Comparison of ENCODE assay signal across 29 mouse cellular contexts in genomic region chr7:142373039-142373438, GRCm38 (mm10). TPM values are rescaled to one million over a fixed set of nuclear protein-coding genes. Genes with fewer than 3 reads are reported as not detected.
A peak's percentile ranks its signal among the peaks of the same experiment; 100 is the strongest.
DNase-seq lines count a peak whose midpoint lies in the region; ATAC-seq and TF ChIP-seq lines count a peak whose summit lies in the region.
"Had no signal": no experiment of that assay in that cellular context is flagged by ENCODE, and none has a peak within 500 bp of the region (broad histone marks: within the 10 kb centered on the region; RNA-seq: fewer than 3 reads in every experiment).

No protein-coding gene starts in this region.

- H3K79me2 ChIP-seq in liver, adult 2 months (ENCODE audit: control insufficient read depth, insufficient read depth, low read length): no peaks in the 10 kb centered on the region

- H3K27me3 ChIP-seq in kidney, embryonic 15.5 days: peaks cover 41% of the 10 kb centered on the region
- H3K27me3 ChIP-seq in liver, adult 2 months (ENCODE audit: control insufficient read depth, insufficient read depth, low read length): 0 out of 2 replicates have a peak, but pooled peaks cover 4% of the 10 kb centered on the region
- peaks cover 40% of the 10 kb centered on the region for H3K27me3 ChIP-seq in liver, embryonic 11.5 days (replicated peaks; ENCODE audit: control insufficient read depth, insufficient read depth, low read length)

- no peak for ATAC-seq in kidney, embryonic 15.5 days (replicated peaks; ENCODE audit: low FRiP score)
- ATAC-seq in liver, embryonic 11.5 days (replicated peaks; ENCODE audit: low FRiP score): no peak
- ATAC-seq: activated CD4-positive, CD25-positive, alpha-beta regulatory T cell, adult 4 months; forebrain, embryonic 15.5 days; intestine, postnatal 0 days had no signal

- no peak overlapping the region for H3K4me3 ChIP-seq in kidney, embryonic 15.5 days (replicated peaks)
- H3K4me3 ChIP-seq in liver, adult 2 months (ENCODE audit: insufficient read depth, low read depth, low read length): peak overlapping the region; percentile 12; the same call in 1 of the 2 replicates
- no peak overlapping the region for H3K4me3 ChIP-seq in liver, embryonic 11.5 days (ENCODE audit: low read depth, low read length)

- no peak for TF ChIP-seq CTCF in liver, adult 2 months (IDR thresholded peaks at IDR 0.05; ENCODE audit: low read depth, low read length)

- WGBS in kidney, embryonic 15.5 days: 77% methylated on average over 5 of the region's 5 CpGs
- WGBS in liver, adult 2 months: 54% methylated on average over 5 of the region's 5 CpGs
- 74% methylated on average over 5 of the region's 5 CpGs for WGBS in liver, embryonic 11.5 days

- H3K4me1 ChIP-seq in kidney, embryonic 15.5 days: peaks cover 31% of the 10 kb centered on the region
- no peaks in the 10 kb centered on the region; the same call in 1 of the 2 replicates for H3K4me1 ChIP-seq in liver, adult 2 months (ENCODE audit: control insufficient read depth, insufficient read depth, low read length)
- peaks cover 21% of the 10 kb centered on the region for H3K4me1 ChIP-seq in liver, embryonic 11.5 days (replicated peaks; ENCODE audit: control insufficient read depth, insufficient read depth, low read length)

- H3K9me3 ChIP-seq in kidney, embryonic 15.5 days (replicated peaks): no peaks in the 10 kb centered on the region
- no peaks in the 10 kb centered on the region for H3K9me3 ChIP-seq in liver, embryonic 11.5 days (ENCODE audit: control insufficient read depth, low read length)
- H3K9me3 ChIP-seq: forebrain, embryonic 10.5 days; forebrain, embryonic 15.5 days; limb, embryonic 13.5 days; midbrain, embryonic 13.5 days; neural tube, embryonic 13.5 days had no signal

- H3K9ac ChIP-seq in kidney, embryonic 15.5 days: no peak overlapping the region
- peak overlapping the region; percentile 28; the same call in 1 of the 2 replicates for H3K9ac ChIP-seq in liver, adult 2 months (ENCODE audit: low read depth, low read length)
- no peak overlapping the region for H3K9ac ChIP-seq in liver, embryonic 11.5 days (ENCODE audit: low read depth, low read length)
- H3K9ac ChIP-seq: forebrain, embryonic 15.5 days; limb, embryonic 13.5 days had no signal

- peak; percentile 19 to 55 for DNase-seq in adrenal gland, adult (ENCODE audit: inconsistent age in 2 of 2, low spot score in 1 of 2)
- no peak for DNase-seq in adrenal gland, postnatal 10 days
- peak; percentile 82 for DNase-seq in heart, adult 11 months
- DNase-seq in heart, postnatal 36 days: no peak
- no peak for DNase-seq in kidney, postnatal 25 days
- DNase-seq in liver, adult 2 months (ENCODE audit: extremely low read depth, low read depth, low spot score): no peak
- no peak for DNase-seq in liver, embryonic 11.5 days (ENCODE audit: low spot score)
- DNase-seq: adrenal gland, adult 8-10 months; right cerebral cortex, postnatal 4 days; thymus, adult 18-20 months; thymus, postnatal 25 days had no signal

- TF ChIP-seq POLR2A in liver, adult 2 months (IDR thresholded peaks at IDR 0.05; ENCODE audit: extremely low read depth, insufficient read depth, low read length): no peak

- no peak overlapping the region for H3K27ac ChIP-seq in kidney, embryonic 15.5 days
- H3K27ac ChIP-seq in liver, adult 2 months (replicated peaks; ENCODE audit: insufficient read depth, low read depth, low read length): peak overlapping the region; percentile 16; the same call in 1 of the 2 replicates
- no peak overlapping the region for H3K27ac ChIP-seq in liver, embryonic 11.5 days (ENCODE audit: low read depth, low read length)
- H3K27ac ChIP-seq: forebrain, embryonic 15.5 days; hindbrain, embryonic 14.5 days; limb, embryonic 13.5 days; macrophage; midbrain, embryonic 13.5 days; neural tube, embryonic 13.5 days; stomach, postnatal 0 days had no signal

- H3K4me2 ChIP-seq in kidney, embryonic 15.5 days: 0 out of 2 replicates have a peak overlapping the region, but pooled peaks have one; percentile 91
- no peak overlapping the region for H3K4me2 ChIP-seq in liver, embryonic 11.5 days

- H3K36me3 ChIP-seq in kidney, embryonic 15.5 days: peaks cover 27% of the 10 kb centered on the region
- peaks cover 12% of the 10 kb centered on the region for H3K36me3 ChIP-seq in liver, adult 2 months (ENCODE audit: control insufficient read depth, insufficient read depth, low read length)
- H3K36me3 ChIP-seq in liver, embryonic 11.5 days (ENCODE audit: control insufficient read depth, insufficient read depth, low read length): peaks cover 14% of the 10 kb centered on the region

- intact Hi-C loops in heart, postnatal 36 days (cut with DNase I): no loop called here

RNA-seq across cellular contexts. Expression of gene Ifitm10, which starts 0.5 kb away (rescaled TPM):
- 1 to 10 TPM; 3.5 to 3.6 TPM for total RNA-seq in adrenal gland, postnatal 10 days (2021)
- 1 to 10 TPM; 1.8 to 2.0 TPM for total RNA-seq in heart, postnatal 36 days (2021)
- polyA plus RNA-seq in kidney, embryonic 15.5 days (2015; fragmentation: Nextera tagmentation; extraction: Ambion mirVana): 1.8 and 2.3 TPM in 2 replicates
- total RNA-seq in liver, adult 2 months (2014; rRNA removed): 0.54 and 0.65 TPM in 2 replicates
- 0.71 and 1.00 TPM in 2 replicates for polyA plus RNA-seq in liver, adult 2 months (2012; rRNA removed)
- 1.8 and 2.4 TPM in 2 replicates for polyA plus RNA-seq in liver, embryonic 11.5 days (2014; fragmentation: Nextera tagmentation; extraction: Ambion mirVana)
- total RNA-seq: CH12.LX; hematopoietic stem cell, adult 5-6 weeks; megakaryocyte-erythroid progenitor cell, adult 5-6 weeks had no signal
- polyA plus RNA-seq: macrophage had no signal

RNA-seq across cellular contexts. Expression of gene Gm49369, which starts 9.4 kb away (rescaled TPM):
- total RNA-seq in adrenal gland, postnatal 10 days (2021): 1 to 10 TPM in 1 of 2 experiments, under 1 TPM in 1; 0.73 to 3.7 TPM
- total RNA-seq in heart, postnatal 36 days (2021): 1 to 10 TPM in 1 of 2 experiments, under 1 TPM in 1; 0.72 to 8.2 TPM
- polyA plus RNA-seq in kidney, embryonic 15.5 days (2015; fragmentation: Nextera tagmentation; extraction: Ambion mirVana): 1.2 and 2.5 TPM in 2 replicates
- 126 and 130 TPM in 2 replicates for total RNA-seq in liver, adult 2 months (2014; rRNA removed)
- polyA plus RNA-seq in liver, adult 2 months (2012; rRNA removed): 0.38 TPM in 1 of 2 replicates, not detected in the other
- polyA plus RNA-seq in liver, embryonic 11.5 days (2014; fragmentation: Nextera tagmentation; extraction: Ambion mirVana): not detected in 2 replicates
- total RNA-seq: megakaryocyte-erythroid progenitor cell, adult 5-6 weeks had no signal
- polyA plus RNA-seq: activated CD4-positive, CD25-positive, alpha-beta regulatory T cell, adult 4 months; C2C12; forebrain, embryonic 10.5 days; heart, embryonic 16.5 days; hindbrain, embryonic 14.5 days; intestine, postnatal 0 days; kidney, embryonic 14.5 days; limb, embryonic 13.5 days; midbrain, embryonic 13.5 days; spleen, adult 2 months had no signal

RNA-seq across cellular contexts. Expression of gene Ctsd, which starts 14.8 kb away (rescaled TPM):
- total RNA-seq in adrenal gland, postnatal 10 days (2021): 100 to 1,000 TPM; 603 to 610 TPM
- 100 to 1,000 TPM; 830 to 843 TPM for total RNA-seq in heart, postnatal 36 days (2021)
- 294 and 312 TPM in 2 replicates for polyA plus RNA-seq in kidney, embryonic 15.5 days (2015; fragmentation: Nextera tagmentation; extraction: Ambion mirVana)
- total RNA-seq in liver, adult 2 months (2014; rRNA removed): 215 and 244 TPM in 2 replicates
- 355 and 444 TPM in 2 replicates for polyA plus RNA-seq in liver, adult 2 months (2012; rRNA removed)
- polyA plus RNA-seq in liver, embryonic 11.5 days (2014; fragmentation: Nextera tagmentation; extraction: Ambion mirVana): 316 and 340 TPM in 2 replicates

Comparison
In these comparisons a context has a peak if more than half of its experiments do, and no peak if none do; other contexts are left out.
1. DNase-seq: peak in adrenal gland, adult (2 of 2) and heart, adult 11 months (single experiment); none in adrenal gland, postnatal 10 days (single experiment), heart, postnatal 36 days (0 of 2), kidney, postnatal 25 days (0 of 2), liver, adult 2 months (single experiment) and liver, embryonic 11.5 days (single experiment).
2. RNA of gene Gm49369, which starts 9.4 kb away (total RNA-seq): 126 to 130 TPM in liver, adult 2 months; 0.72 to 8.2 TPM in heart, postnatal 36 days and 0.73 to 3.7 TPM in adrenal gland, postnatal 10 days; every median in the first group is over 10 times any median in the second.